Mouse (Mus musculus): ENCODE results near the gene Edrf1. TPM values are rescaled to one million over a fixed set of nuclear protein-coding genes. Genes with fewer than 3 reads are reported as not detected.

Gene Edrf1
- polyA plus RNA-seq (2014; fragmentation: Illumina TruSeq; extraction: RNeasy Lipid Tissue Mini Kit (QIAGEN cat#74804); ENCODE audit: low read depth, low replicate concordance), result 18.5 TPM

DNA sequence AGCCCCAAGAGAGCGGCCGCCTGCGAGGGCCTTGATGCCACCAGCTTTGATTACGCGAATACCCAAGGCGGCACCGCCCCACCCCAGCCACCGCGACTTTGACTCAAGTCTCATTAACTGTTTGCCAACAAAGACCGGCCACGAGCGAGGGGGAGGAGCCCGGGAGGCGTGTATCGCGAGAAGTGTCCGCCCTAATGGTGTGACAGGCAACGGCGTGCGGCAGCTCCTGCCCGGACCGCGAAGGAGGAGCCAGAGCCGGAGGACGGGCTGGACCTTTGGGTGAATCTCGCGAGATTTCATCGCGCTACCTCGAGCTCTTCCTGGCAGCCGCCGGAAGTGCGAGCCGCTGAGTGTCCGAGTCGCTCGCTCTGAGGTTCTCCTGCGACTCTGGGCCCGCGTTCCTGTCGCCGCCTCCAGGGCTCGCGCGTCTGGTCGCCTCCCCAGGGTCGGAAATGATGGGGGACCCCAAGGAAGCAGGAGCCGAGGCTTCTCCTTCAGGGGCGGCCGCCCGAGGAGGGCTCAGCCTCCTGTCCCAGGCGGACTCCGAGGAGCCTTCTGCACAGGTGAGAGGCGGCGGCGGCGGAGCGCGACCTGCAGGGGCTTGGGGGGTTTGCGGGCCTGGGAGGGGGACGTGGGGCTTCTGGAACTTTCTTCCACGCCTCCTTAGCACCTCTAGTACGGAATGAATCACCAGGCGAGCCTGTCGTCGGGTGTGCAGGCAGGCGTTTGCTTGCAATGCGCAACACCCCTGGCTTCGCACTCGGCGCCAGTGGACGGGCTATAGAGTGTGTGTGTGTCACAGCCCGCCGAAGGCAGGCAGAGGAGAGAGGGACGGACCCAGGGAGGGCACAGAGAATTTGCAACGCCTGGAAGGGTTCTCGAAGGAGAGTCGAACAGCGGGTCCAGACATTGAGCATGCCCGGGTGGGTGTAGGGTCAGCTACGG is at the start of gene Edrf1:
Gene Edrf1 (plus strand): TSS at position 183 of the 945 bp plus-strand sequence.

DNA sequence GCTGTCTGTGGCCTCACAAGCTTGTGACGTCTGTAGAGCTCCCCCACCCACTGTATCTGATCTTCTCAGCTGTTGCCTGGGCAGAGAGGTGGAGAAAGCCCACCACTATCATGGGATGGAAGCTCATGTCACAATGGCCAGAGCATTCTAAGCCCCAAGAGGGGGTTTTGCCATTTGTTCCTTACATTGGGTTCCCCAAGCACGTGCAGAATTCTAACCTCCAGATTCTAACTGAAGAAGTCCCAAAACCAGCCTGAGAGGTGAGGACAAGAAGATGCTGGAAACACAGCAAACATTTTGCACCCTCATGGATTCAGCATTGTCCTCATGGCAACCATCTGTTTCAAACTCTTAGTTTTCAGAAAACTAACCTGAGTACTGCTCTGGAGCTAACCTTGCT is 35.3 kb upstream of the Edrf1 start, which contains the start of gene Tex36:
Gene Tex36 (minus strand): TSS at position 101 of the 400 bp plus-strand sequence.

DNA sequence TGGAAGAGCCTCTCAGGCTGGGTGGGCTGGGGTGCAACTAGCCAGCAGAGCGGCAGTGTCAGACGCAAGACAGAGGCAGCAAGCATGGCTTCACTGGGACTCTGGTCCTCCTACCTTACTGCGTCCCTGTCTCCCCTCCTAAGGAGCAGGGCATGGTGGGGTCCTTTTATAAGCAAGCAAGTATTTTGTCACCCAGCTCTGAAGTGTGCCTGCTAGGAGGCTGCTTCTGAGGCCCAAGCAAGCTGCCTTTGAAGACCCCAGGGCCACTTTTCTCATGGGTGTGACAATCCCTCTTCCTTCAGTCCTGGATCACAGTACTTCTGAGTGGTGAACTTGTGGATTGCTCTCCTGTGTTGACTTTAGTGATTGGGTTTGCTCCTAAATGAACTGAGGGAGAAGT is 42.6 kb downstream of the Edrf1 start, which contains the start of gene Mmp21:
Gene Mmp21 (minus strand): TSS at position 101 of the 400 bp plus-strand sequence.

Other genes starting within 250 kb of the Edrf1 start
- gene Tex36, start 35.4 kb upstream of the Edrf1 start, polyA plus RNA-seq (2014; fragmentation: Illumina TruSeq; extraction: RNeasy Lipid Tissue Mini Kit (QIAGEN cat#74804); ENCODE audit: low read depth, low replicate concordance), result 3.3 TPM
- not detected for gene Mmp21, start 42.5 kb downstream of the Edrf1 start, polyA plus RNA-seq (2014; fragmentation: Illumina TruSeq; extraction: RNeasy Lipid Tissue Mini Kit (QIAGEN cat#74804); ENCODE audit: low read depth, low replicate concordance)
- 69.5 TPM for gene Bccip, start 71.8 kb downstream of the Edrf1 start, polyA plus RNA-seq (2014; fragmentation: Illumina TruSeq; extraction: RNeasy Lipid Tissue Mini Kit (QIAGEN cat#74804); ENCODE audit: low read depth, low replicate concordance)
- 23.1 TPM for gene Uros, start 72.5 kb downstream of the Edrf1 start, polyA plus RNA-seq (2014; fragmentation: Illumina TruSeq; extraction: RNeasy Lipid Tissue Mini Kit (QIAGEN cat#74804); ENCODE audit: low read depth, low replicate concordance)
- gene Fank1, start 139.3 kb downstream of the Edrf1 start, polyA plus RNA-seq (2014; fragmentation: Illumina TruSeq; extraction: RNeasy Lipid Tissue Mini Kit (QIAGEN cat#74804); ENCODE audit: low read depth, low replicate concordance), result 6.9 TPM
- gene Dhx32, start 145.2 kb downstream of the Edrf1 start, polyA plus RNA-seq (2014; fragmentation: Illumina TruSeq; extraction: RNeasy Lipid Tissue Mini Kit (QIAGEN cat#74804); ENCODE audit: low read depth, low replicate concordance), result 38.3 TPM

Measured in adipose tissue, adult 10 weeks (tissue).